Mouse (Mus musculus): Measurements from ENCODE around the gene Rpl14.

DNA sequence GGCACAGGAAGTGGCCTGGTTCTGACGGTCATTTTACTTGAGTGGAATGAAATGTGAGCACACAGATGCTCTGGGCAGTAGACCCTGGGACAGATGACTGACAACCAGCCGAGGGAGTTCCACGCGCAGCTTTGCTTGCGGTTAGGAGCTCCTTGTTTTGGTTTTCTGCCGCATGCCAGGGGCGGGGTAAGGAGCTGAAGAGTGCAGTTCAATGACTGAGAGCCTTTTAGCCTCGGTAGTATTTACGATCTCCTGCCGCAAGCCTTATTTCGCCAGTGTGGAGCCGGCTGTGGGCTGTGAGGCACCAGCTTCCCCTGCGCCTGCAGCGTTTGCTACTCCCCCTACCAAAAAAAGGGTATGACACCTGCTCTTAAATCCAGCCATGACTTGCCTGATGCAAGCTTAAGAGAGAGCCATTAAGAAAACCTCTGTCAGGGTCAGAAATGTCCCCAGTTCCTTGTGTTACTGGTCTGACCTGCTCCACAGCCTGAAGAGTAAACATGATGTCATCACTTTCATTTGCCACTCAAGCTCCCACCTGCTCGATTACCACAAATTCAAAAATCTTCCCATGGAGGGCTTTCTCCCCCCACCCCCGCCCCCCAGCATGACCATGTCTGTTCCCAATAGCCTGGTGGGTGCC lies 24.1 kb upstream of the Rpl14 start:
- TF ChIP-seq POLR2A (IDR thresholded peaks at IDR 0.05; ENCODE audit: borderline replicate concordance, low read depth, low read length) (no peak), CTCF (IDR thresholded peaks at IDR 0.05; ENCODE audit: low read depth, low read length) (no peak)

Measured in bone marrow macrophage, adult 2 months (primary cell).